Mouse (Mus musculus) hindbrain, embryonic 10.5 days (tissue): ENCODE data around the gene Tm9sf2. TPM values are rescaled to one million over a fixed set of nuclear protein-coding genes. Genes with fewer than 3 reads are reported as not detected.
A peak's percentile ranks its signal among the peaks of the same experiment; 100 is the strongest.

Experiments used
- DNase-seq: peaks from one replicate; pipeline ENCODE4 v3.0.0-alpha.2; 2017; ENCODE audit warnings: low spot score
- H3K27ac ChIP-seq: fragments of 300-500 bp; sonication (generic); 2 replicates; pipeline ENCODE4 v1.5.1; 2016; ENCODE audit warnings: mild to moderate bottlenecking, moderate library complexity
- H3K27me3 ChIP-seq: fragments of 300-500 bp; sonication (generic); 2 replicates; pipeline ENCODE4 v1.6.1; 2016; ENCODE audit warnings: mild to moderate bottlenecking; ENCODE audit not compliant: poor library complexity, insufficient read depth, severe bottlenecking
- H3K36me3 ChIP-seq: fragments of 300-500 bp; sonication (generic); 2 replicates; pipeline ENCODE4 v1.6.1; 2016; ENCODE audit warnings: mild to moderate bottlenecking, moderate library complexity
- H3K4me1 ChIP-seq: fragments of 300-500 bp; sonication (generic); replicated peaks from 2 replicates; pipeline ENCODE4 v1.6.1; 2016; ENCODE audit warnings: mild to moderate bottlenecking
- H3K4me3 ChIP-seq: fragments of 300-500 bp; sonication (generic); 2 replicates; pipeline ENCODE4 v1.5.1; 2016; ENCODE audit warnings: mild to moderate bottlenecking, moderate library complexity
- H3K9me3 ChIP-seq: fragments of 300-500 bp; sonication (generic); 2 replicates; pipeline ENCODE4 v1.6.1; 2016; ENCODE audit warnings: mild to moderate bottlenecking, moderate library complexity
- WGBS: fragments of 180-500 bp; shearing (Covaris S2); methylation state at CpG from one replicate; pipeline ENCODE4 v1.1.7; 2016; 5-methylcytosine and 5-hydroxymethylcytosine counted together
- polyA plus RNA-seq: library from polyadenylated mRNA; unstranded; fragments of >200 nt; fragmentation: Nextera tagmentation; extraction: Ambion mirVana; gene quantifications from 2 replicates; pipeline ENCODE4 v1.2.1, GENCODE M21; 2016

The Tm9sf2 gene
- polyA plus RNA-seq, 1 experiment from 2014 or later = 113 TPM

- H3K27ac ChIP-seq = no peak overlapping the region
- peaks cover 3% of the 10 kb centered on the region; the same call in 1 of the 2 replicates for H3K9me3 ChIP-seq
- no peaks in the 10 kb centered on the region; the same call in 1 of the 2 replicates for H3K4me1 ChIP-seq
- H3K4me3 ChIP-seq = no peak overlapping the region
- no peak for DNase-seq
- H3K27me3 ChIP-seq = no peaks in the 10 kb centered on the region
- 83% methylated on average over 5 of the region's 5 CpGs for WGBS
- no peaks in the 10 kb centered on the region for H3K36me3 ChIP-seq
These were observed 83.1 kb downstream of the Tm9sf2 start for GRCm38 (mm10) chr14:122189901-122190300.

GRCm38 (mm10) chr14:122190527-122190926 lies 83.7 kb downstream of the Tm9sf2 start:
- WGBS = 24% methylated on average over 2 of the region's 2 CpGs
- no peaks in the 10 kb centered on the region for H3K36me3 ChIP-seq
- no peak overlapping the region for H3K27ac ChIP-seq
- no peak overlapping the region for H3K4me3 ChIP-seq
- peaks cover 3% of the 10 kb centered on the region; the same call in 1 of the 2 replicates for H3K9me3 ChIP-seq
- no peak for DNase-seq
- no peaks in the 10 kb centered on the region; the same call in 1 of the 2 replicates for H3K4me1 ChIP-seq
- no peaks in the 10 kb centered on the region for H3K27me3 ChIP-seq

- WGBS = 17% methylated on average over 7 of the region's 7 CpGs
- Histone ChIP-seq H3K9me3 (peaks cover 3% of the 10 kb centered on the region; the same call in 1 of the 2 replicates), H3K4me1 (no peaks in the 10 kb centered on the region; the same call in 1 of the 2 replicates), H3K4me3 (no peak overlapping the region), H3K27ac (no peak overlapping the region), H3K36me3 (no peaks in the 10 kb centered on the region), H3K27me3 (no peaks in the 10 kb centered on the region)
- peak; percentile 71 for DNase-seq
These were observed 84.2 kb downstream of the Tm9sf2 start for GRCm38 (mm10) chr14:122190941-122191510.

- Histone ChIP-seq H3K4me1 (peaks cover 1% of the 10 kb centered on the region; the same call in 1 of the 2 replicates), H3K27me3 (no peaks in the 10 kb centered on the region), H3K9me3 (peaks cover 9% of the 10 kb centered on the region; the same call in 1 of the 2 replicates), H3K27ac (no peak overlapping the region), H3K36me3 (no peaks in the 10 kb centered on the region), H3K4me3 (no peak overlapping the region)
- WGBS = 96% methylated on average over 8 of the region's 8 CpGs
- DNase-seq = no peak
These were observed 87.8 kb downstream of the Tm9sf2 start for GRCm38 (mm10) chr14:122194630-122195029.

- no peak overlapping the region for H3K27ac ChIP-seq
- no peaks in the 10 kb centered on the region for H3K27me3 ChIP-seq
- 82% methylated on average over 6 of the region's 6 CpGs for WGBS
- no peaks in the 10 kb centered on the region for H3K36me3 ChIP-seq
- 0 out of 2 replicates have a peak, but pooled peaks cover 4% of the 10 kb centered on the region for H3K4me1 ChIP-seq
- DNase-seq = no peak
- H3K9me3 ChIP-seq = peaks cover 9% of the 10 kb centered on the region; the same call in 1 of the 2 replicates
- H3K4me3 ChIP-seq = no peak overlapping the region
These were observed 90.0 kb downstream of the Tm9sf2 start for GRCm38 (mm10) chr14:122196851-122197250.

- no peak overlapping the region for H3K27ac ChIP-seq
- H3K4me1 ChIP-seq = 0 out of 2 replicates have a peak, but pooled peaks cover 4% of the 10 kb centered on the region
These were observed 93.5 kb downstream of the Tm9sf2 start for GRCm38 (mm10) chr14:122200247-122200885.

GRCm38 (mm10) chr14:122209177-122209576 lies 102.3 kb downstream of the Tm9sf2 start:
- H3K4me3 ChIP-seq = no peak overlapping the region
- no peaks in the 10 kb centered on the region for H3K27me3 ChIP-seq
- no peaks in the 10 kb centered on the region for H3K36me3 ChIP-seq
- no peaks in the 10 kb centered on the region for H3K4me1 ChIP-seq
- H3K9me3 ChIP-seq = no peaks in the 10 kb centered on the region
- WGBS = 80% methylated on average over 5 of the region's 5 CpGs
- H3K27ac ChIP-seq = no peak overlapping the region
- no peak for DNase-seq

More at GRCm38 (mm10) chr14:122200247-122200885, 93.5 kb downstream of the Tm9sf2 start:
- WGBS = 72% methylated on average over 14 of the region's 14 CpGs
- Histone ChIP-seq H3K4me3 (no peak overlapping the region), H3K9me3 (0 out of 2 replicates have a peak, but pooled peaks cover 6% of the 10 kb centered on the region), H3K27me3 (no peaks in the 10 kb centered on the region), H3K36me3 (no peaks in the 10 kb centered on the region)
- DNase-seq = peak; percentile 31

Other genes starting within 250 kb of the Tm9sf2 start
- 69.4 and 70.9 TPM in 2 replicates for gene Ubac2, start 228.4 kb upstream of the Tm9sf2 start, polyA plus RNA-seq
- 0.20 and 0.21 TPM in 2 replicates for gene Gpr18, start 191.3 kb upstream of the Tm9sf2 start, polyA plus RNA-seq
- gene Gpr183, start 141.8 kb upstream of the Tm9sf2 start, polyA plus RNA-seq = 2.0 and 2.4 TPM in 2 replicates
- not detected in 2 replicates for gene Timm8a2, start 72.4 kb upstream of the Tm9sf2 start, polyA plus RNA-seq
- 28.6 and 31.3 TPM in 2 replicates for gene Clybl, start 74.7 kb downstream of the Tm9sf2 start, polyA plus RNA-seq